Mouse (Mus musculus) CH12.LX (cell line): ENCODE data around the gene Cpne5.

ENCODE experiments used
- CHD2 ChIP-seq: IDR thresholded peaks from 2 replicates; pipeline ENCODE4 v1.6.1; 2011; ENCODE audit warnings: low read length, improper control_type of control experiment
- MAFK ChIP-seq: IDR thresholded peaks from 2 replicates; pipeline ENCODE4 v1.6.1; 2011; ENCODE audit warnings: low read length, improper control_type of control experiment; ENCODE audit not compliant: insufficient replicate concordance

GRCm38 (mm10) chr17:29213381-29214192 lies 24.4 kb downstream of the Cpne5 start:
- TF ChIP-seq CHD2 = no peak
- no peak for TF ChIP-seq MAFK
